Mouse (Mus musculus): ENCODE data around the gene Nphp1.

Nphp1 gene

GRCm38 (mm10) chr2:127788440-127789116, at the start of gene Nphp1:
Nphp1 (minus strand) TSS chr2:127788897.
- ChIA-PET POLR2A (interaction anchor here (0.6 to 1.8 kb wide), 28 partner anchors 8 to 1962 kb away, joined by 3 to 8 read pairs (median 4); partner anchors contain the start of genes Acoxl (in 2 of the 4), Blvra (in 1 of the 4), Bub1 (in 1 of the 4) and Tmem87b (in 1 of the 4)), CTCF (interaction anchor here in 3 of 4 experiments (0.6 to 1.1 kb wide), 3 partner anchors 105 to 549 kb away, joined by 5 to 10 read pairs (median 7); no protein-coding TSS in a partner anchor)

- ChIA-PET POLR2A (interaction anchor here in 1 of 4 experiments (2.5 kb wide), 1 partner anchor 30 kb away, joined by 7 read pairs; no protein-coding TSS in a partner anchor), CTCF (interaction anchor here (0.5 to 2.0 kb wide), 6 partner anchors 13 to 740 kb away, joined by 3 to 8 read pairs (median 5); no protein-coding TSS in a partner anchor)
These were observed 44.1 kb upstream of the Nphp1 start for GRCm38 (mm10) chr2:127832833-127833190.

GRCm38 (mm10) chr2:127832103-127832832, 43.6 kb upstream of the Nphp1 start:
- ChIA-PET POLR2A (interaction anchor here in 3 of 4 experiments (0.7 to 2.5 kb wide), 15 partner anchors 11 to 986 kb away, joined by 3 to 11 read pairs (median 5); partner anchors contain the start of genes Mtln (in 3 of the 3), Bcl2l11 (in 1 of the 3), Nphp1 (in 1 of the 3) and Tmem87b (in 1 of the 3)), CTCF (interaction anchor here (0.5 to 2.0 kb wide), 6 partner anchors 13 to 741 kb away, joined by 3 to 8 read pairs (median 5); no protein-coding TSS in a partner anchor)

- CTCF ChIA-PET: interaction anchor here (0.6 to 2.0 kb wide), 6 partner anchors 14 to 878 kb away, joined by 3 to 8 read pairs (median 4); no protein-coding TSS in a partner anchor
- POLR2A ChIA-PET: interaction anchor here in 3 of 4 experiments (0.7 to 2.5 kb wide), 20 partner anchors 9 to 986 kb away, joined by 3 to 11 read pairs (median 4); partner anchors contain the start of genes Mtln (in 3 of the 3), Bcl2l11 (in 1 of the 3), Nphp1 (in 1 of the 3) and Tmem87b (in 1 of the 3)
These were observed 42.9 kb upstream of the Nphp1 start, which contains the start of gene Bub1 for GRCm38 (mm10) chr2:127831401-127832102. Bub1 (minus strand) TSS chr2:127831865.

GRCm38 (mm10) chr2:127791919-127792603, 3.4 kb upstream of the Nphp1 start, which contains the start of gene Mtln:
Mtln (minus strand) TSS chr2:127792488.
- ChIA-PET CTCF (interaction anchor here in 3 of 4 experiments (0.6 to 1.5 kb wide), 3 partner anchors 184 to 1026 kb away, joined by 3 to 4 read pairs (median 3); partner anchors contain the start of gene Tmem87b (in 1 of the 3)), POLR2A (interaction anchor here in 3 of 4 experiments (0.6 to 2.5 kb wide), 44 partner anchors 9 to 1407 kb away, joined by 3 to 34 read pairs (median 4); partner anchors contain the start of genes Bub1 (in 3 of the 3), Acoxl (in 2 of the 3), Mrps5 (in 2 of the 3) and Stard7 (in 2 of the 3))

- ChIA-PET POLR2A (interaction anchor here in 3 of 4 experiments (0.6 to 1.8 kb wide), 10 partner anchors 9 to 1182 kb away, joined by 3 to 5 read pairs (median 4); partner anchors contain the start of genes Blvra (in 1 of the 3) and Bub1 (in 1 of the 3)), CTCF (interaction anchor here in 1 of 4 experiments (0.6 kb wide), 1 partner anchor 51 kb away, joined by 6 read pairs; no protein-coding TSS in a partner anchor)
These were observed 1.1 kb upstream of the Nphp1 start for GRCm38 (mm10) chr2:127789651-127790270.

- ChIA-PET CTCF (interaction anchor here in 1 of 4 experiments (1.1 kb wide), 1 partner anchor 105 kb away, joined by 5 read pairs; no protein-coding TSS in a partner anchor), POLR2A (interaction anchor here (0.6 to 1.8 kb wide), 20 partner anchors 9 to 1181 kb away, joined by 3 to 5 read pairs (median 4); partner anchors contain the start of genes Acoxl (in 2 of the 4), Bub1 (in 2 of the 4), Blvra (in 1 of the 4) and Tmem87b (in 1 of the 4))
These were observed 441 bp upstream of the Nphp1 start for GRCm38 (mm10) chr2:127789138-127789537.

GRCm38 (mm10) chr2:127787226-127787625, 1.5 kb downstream of the Nphp1 start:
- ChIA-PET POLR2A (interaction anchor here in 1 of 4 experiments (1.1 kb wide), 1 partner anchor 57 kb away, joined by 6 read pairs; no protein-coding TSS in a partner anchor), CTCF (interaction anchor here in 1 of 4 experiments (0.6 kb wide), 1 partner anchor 330 kb away, joined by 3 read pairs; no protein-coding TSS in a partner anchor)

GRCm38 (mm10) chr2:127778451-127778850, 10.2 kb downstream of the Nphp1 start:
- POLR2A ChIA-PET: interaction anchor here in 1 of 4 experiments (0.6 kb wide), 1 partner anchor 10 kb away, joined by 8 read pairs; the partner anchor contains the start of gene Nphp1
- CTCF ChIA-PET: interaction anchor here in 1 of 4 experiments (0.7 kb wide), 1 partner anchor 271 kb away, joined by 3 read pairs; no protein-coding TSS in a partner anchor

GRCm38 (mm10) chr2:127775013-127775412, 13.7 kb downstream of the Nphp1 start:
- ChIA-PET POLR2A (interaction anchor here in 1 of 4 experiments (1.0 to 2.4 kb wide), 3 partner anchors 17 to 28 kb away, joined by 4 to 9 read pairs (median 4); partner anchors contain the start of gene Mtln), CTCF (interaction anchor here in 1 of 4 experiments (0.6 to 0.9 kb wide), 2 partner anchors 71 to 648 kb away, joined by 3 read pairs; no protein-coding TSS in a partner anchor)

- POLR2A ChIA-PET: interaction anchor here in 1 of 4 experiments (0.6 to 2.4 kb wide), 5 partner anchors 12 to 57 kb away, joined by 3 to 9 read pairs (median 4); partner anchors contain the start of genes Bub1 and Mtln
- CTCF ChIA-PET: interaction anchor here in 1 of 4 experiments (0.6 to 0.9 kb wide), 2 partner anchors 71 to 648 kb away, joined by 3 read pairs; no protein-coding TSS in a partner anchor
These were observed 14.1 kb downstream of the Nphp1 start for GRCm38 (mm10) chr2:127774578-127774941.

- ChIA-PET CTCF (interaction anchor here in 1 of 4 experiments (0.9 kb wide), 1 partner anchor 649 kb away, joined by 3 read pairs; no protein-coding TSS in a partner anchor), POLR2A (interaction anchor here in 2 of 4 experiments (0.6 to 2.4 kb wide), 7 partner anchors 13 to 409 kb away, joined by 3 to 9 read pairs (median 4); partner anchors contain the start of genes Mtln (in 2 of the 2) and Bub1 (in 1 of the 2))
These were observed 14.6 kb downstream of the Nphp1 start for GRCm38 (mm10) chr2:127773938-127774577.

GRCm38 (mm10) chr2:127761587-127761986, 27.1 kb downstream of the Nphp1 start:
- POLR2A ChIA-PET: no interaction called here
- CTCF ChIA-PET: interaction anchor here in 1 of 4 experiments (1.0 kb wide), 1 partner anchor 84 kb away, joined by 3 read pairs; no protein-coding TSS in a partner anchor

- POLR2A ChIA-PET: no interaction called here
- CTCF ChIA-PET: interaction anchor here in 1 of 4 experiments (1.0 kb wide), 1 partner anchor 85 kb away, joined by 3 read pairs; no protein-coding TSS in a partner anchor
These were observed 28.2 kb downstream of the Nphp1 start for GRCm38 (mm10) chr2:127760429-127761000.

GRCm38 (mm10) chr2:127760014-127760413, 28.7 kb downstream of the Nphp1 start:
- ChIA-PET CTCF (no interaction called here), POLR2A (no interaction called here)

All from embryonic stem cell, embryonic (primary cell).